Mouse (Mus musculus): Measurements from ENCODE around the gene Hoxa5. TPM values are rescaled to one million over a fixed set of nuclear protein-coding genes. Genes with fewer than 3 reads are reported as not detected.
A peak's percentile ranks its signal among the peaks of the same experiment; 100 is the strongest.

The Hoxa5 gene
- polyA plus RNA-seq, 1 experiment from 2014 or later: not detected

GRCm38 (mm10) chr6:52205638-52206621 lies 1.5 kb upstream of the Hoxa5 start:
- WGBS: under 1% methylated on average over 55 of the region's 55 CpGs
- H3K36me3 ChIP-seq (ENCODE audit: control insufficient read depth, insufficient read depth, low read length): no peaks in the 10 kb centered on the region
- no peak overlapping the region for H3K4me2 ChIP-seq (ENCODE audit: low read length)
- H3K9ac ChIP-seq (ENCODE audit: low read length): no peak overlapping the region
- DNase-seq (ENCODE audit: low spot score): no peak
- no peak for ATAC-seq
- no peak overlapping the region for H3K4me3 ChIP-seq (ENCODE audit: low read depth, low read length)
- no peaks in the 10 kb centered on the region for H3K4me1 ChIP-seq (ENCODE audit: control insufficient read depth, insufficient read depth, low read length)
- no peak overlapping the region for H3K27ac ChIP-seq (ENCODE audit: low read depth, low read length)
- peaks cover 97% of the 10 kb centered on the region for H3K27me3 ChIP-seq (replicated peaks; ENCODE audit: control insufficient read depth, insufficient read depth, low read length)
- no peaks in the 10 kb centered on the region for H3K9me3 ChIP-seq (replicated peaks; ENCODE audit: control insufficient read depth, low read length)

GRCm38 (mm10) chr6:52205221-52205620 lies 834 bp upstream of the Hoxa5 start:
- DNase-seq (ENCODE audit: low spot score) (no peak), ATAC-seq (no peak)
- no peaks in the 10 kb centered on the region for H3K9me3 ChIP-seq (replicated peaks; ENCODE audit: control insufficient read depth, low read length)
- no peak overlapping the region for H3K4me3 ChIP-seq (ENCODE audit: low read depth, low read length)
- H3K4me1 ChIP-seq (ENCODE audit: control insufficient read depth, insufficient read depth, low read length): no peaks in the 10 kb centered on the region
- H3K4me2 ChIP-seq (ENCODE audit: low read length): no peak overlapping the region
- H3K27me3 ChIP-seq (replicated peaks; ENCODE audit: control insufficient read depth, insufficient read depth, low read length): peaks cover 98% of the 10 kb centered on the region
- H3K9ac ChIP-seq (ENCODE audit: low read length): no peak overlapping the region
- H3K27ac ChIP-seq (ENCODE audit: low read depth, low read length): no peak overlapping the region
- WGBS: 4% methylated on average over 14 of the region's 14 CpGs
- H3K36me3 ChIP-seq (ENCODE audit: control insufficient read depth, insufficient read depth, low read length): no peaks in the 10 kb centered on the region

- Histone ChIP-seq H3K9me3 (replicated peaks; ENCODE audit: control insufficient read depth, low read length) (no peaks in the 10 kb centered on the region), H3K36me3 (ENCODE audit: control insufficient read depth, insufficient read depth, low read length) (no peaks in the 10 kb centered on the region), H3K4me3 (ENCODE audit: low read depth, low read length) (no peak overlapping the region), H3K27me3 (replicated peaks; ENCODE audit: control insufficient read depth, insufficient read depth, low read length) (peaks cover 99% of the 10 kb centered on the region), H3K4me1 (ENCODE audit: control insufficient read depth, insufficient read depth, low read length) (no peaks in the 10 kb centered on the region), H3K4me2 (ENCODE audit: low read length) (0 out of 2 replicates have a peak overlapping the region, but pooled peaks have one; percentile 20), H3K27ac (ENCODE audit: low read depth, low read length) (no peak overlapping the region), H3K9ac (ENCODE audit: low read length) (no peak overlapping the region)
- WGBS: under 1% methylated on average over 40 of the region's 46 CpGs
- ATAC-seq (no peak), DNase-seq (ENCODE audit: low spot score) (no peak)
These were observed 877 bp downstream of the Hoxa5 start for GRCm38 (mm10) chr6:52203371-52204049.

- Histone ChIP-seq H3K27me3 (replicated peaks; ENCODE audit: control insufficient read depth, insufficient read depth, low read length) (peaks cover 99% of the 10 kb centered on the region), H3K4me1 (ENCODE audit: control insufficient read depth, insufficient read depth, low read length) (no peaks in the 10 kb centered on the region), H3K4me3 (ENCODE audit: low read depth, low read length) (no peak overlapping the region), H3K9ac (ENCODE audit: low read length) (no peak overlapping the region), H3K4me2 (ENCODE audit: low read length) (no peak overlapping the region), H3K9me3 (replicated peaks; ENCODE audit: control insufficient read depth, low read length) (no peaks in the 10 kb centered on the region), H3K27ac (ENCODE audit: low read depth, low read length) (no peak overlapping the region), H3K36me3 (ENCODE audit: control insufficient read depth, insufficient read depth, low read length) (no peaks in the 10 kb centered on the region)
- ATAC-seq (no peak), DNase-seq (ENCODE audit: low spot score) (no peak)
- under 1% methylated on average over 10 of the region's 10 CpGs for WGBS
These were observed 1.3 kb downstream of the Hoxa5 start for GRCm38 (mm10) chr6:52203121-52203370.

GRCm38 (mm10) chr6:52202362-52203120 lies 1.8 kb downstream of the Hoxa5 start:
- no peak overlapping the region for H3K9ac ChIP-seq (ENCODE audit: low read length)
- H3K27me3 ChIP-seq (replicated peaks; ENCODE audit: control insufficient read depth, insufficient read depth, low read length): peaks cover 99% of the 10 kb centered on the region
- H3K9me3 ChIP-seq (replicated peaks; ENCODE audit: control insufficient read depth, low read length): no peaks in the 10 kb centered on the region
- H3K27ac ChIP-seq (ENCODE audit: low read depth, low read length): no peak overlapping the region
- no peaks in the 10 kb centered on the region for H3K36me3 ChIP-seq (ENCODE audit: control insufficient read depth, insufficient read depth, low read length)
- WGBS: 2% methylated on average over 22 of the region's 22 CpGs
- H3K4me2 ChIP-seq (ENCODE audit: low read length): no peak overlapping the region
- DNase-seq (ENCODE audit: low spot score) (no peak), ATAC-seq (no peak)
- H3K4me1 ChIP-seq (ENCODE audit: control insufficient read depth, insufficient read depth, low read length): no peaks in the 10 kb centered on the region
- no peak overlapping the region for H3K4me3 ChIP-seq (ENCODE audit: low read depth, low read length)

- Histone ChIP-seq H3K9ac (ENCODE audit: low read length) (no peak overlapping the region), H3K4me2 (ENCODE audit: low read length) (no peak overlapping the region), H3K27ac (ENCODE audit: low read depth, low read length) (no peak overlapping the region), H3K4me1 (ENCODE audit: control insufficient read depth, insufficient read depth, low read length) (no peaks in the 10 kb centered on the region), H3K4me3 (ENCODE audit: low read depth, low read length) (no peak overlapping the region), H3K27me3 (replicated peaks; ENCODE audit: control insufficient read depth, insufficient read depth, low read length) (peaks cover 99% of the 10 kb centered on the region), H3K9me3 (replicated peaks; ENCODE audit: control insufficient read depth, low read length) (no peaks in the 10 kb centered on the region), H3K36me3 (ENCODE audit: control insufficient read depth, insufficient read depth, low read length) (no peaks in the 10 kb centered on the region)
- no peak for ATAC-seq
- no peak for DNase-seq (ENCODE audit: low spot score)
- 14% methylated on average over 1 of the region's 1 CpGs for WGBS
These were observed 3.1 kb downstream of the Hoxa5 start for GRCm38 (mm10) chr6:52201269-52201668.

- WGBS: 5% methylated on average over 10 of the region's 10 CpGs
- H3K9me3 ChIP-seq (replicated peaks; ENCODE audit: control insufficient read depth, low read length): no peaks in the 10 kb centered on the region
- no peaks in the 10 kb centered on the region for H3K36me3 ChIP-seq (ENCODE audit: control insufficient read depth, insufficient read depth, low read length)
- ATAC-seq (no peak), DNase-seq (ENCODE audit: low spot score) (no peak)
- peaks cover 99% of the 10 kb centered on the region for H3K27me3 ChIP-seq (replicated peaks; ENCODE audit: control insufficient read depth, insufficient read depth, low read length)
- no peak overlapping the region for H3K4me2 ChIP-seq (ENCODE audit: low read length)
- no peak overlapping the region for H3K27ac ChIP-seq (ENCODE audit: low read depth, low read length)
- H3K4me3 ChIP-seq (ENCODE audit: low read depth, low read length): no peak overlapping the region
- no peaks in the 10 kb centered on the region for H3K4me1 ChIP-seq (ENCODE audit: control insufficient read depth, insufficient read depth, low read length)
- H3K9ac ChIP-seq (ENCODE audit: low read length): no peak overlapping the region
These were observed 3.6 kb downstream of the Hoxa5 start for GRCm38 (mm10) chr6:52200751-52201250.

- no peak overlapping the region for H3K27ac ChIP-seq (ENCODE audit: low read depth, low read length)
- WGBS: 1% methylated on average over 30 of the region's 30 CpGs
- no peaks in the 10 kb centered on the region for H3K36me3 ChIP-seq (ENCODE audit: control insufficient read depth, insufficient read depth, low read length)
- no peaks in the 10 kb centered on the region for H3K9me3 ChIP-seq (replicated peaks; ENCODE audit: control insufficient read depth, low read length)
- peaks cover 99% of the 10 kb centered on the region for H3K27me3 ChIP-seq (replicated peaks; ENCODE audit: control insufficient read depth, insufficient read depth, low read length)
- H3K4me2 ChIP-seq (ENCODE audit: low read length): no peak overlapping the region
- no peak overlapping the region for H3K9ac ChIP-seq (ENCODE audit: low read length)
- H3K4me3 ChIP-seq (ENCODE audit: low read depth, low read length): no peak overlapping the region
- DNase-seq (ENCODE audit: low spot score): no peak
- ATAC-seq: no peak
- H3K4me1 ChIP-seq (ENCODE audit: control insufficient read depth, insufficient read depth, low read length): no peaks in the 10 kb centered on the region
These were observed 4.2 kb downstream of the Hoxa5 start for GRCm38 (mm10) chr6:52200073-52200750.

All from forebrain, embryonic 14.5 days (tissue).